7 mouse cellular contexts compared by ENCODE assay signal in genomic region chr12:87471964-87472786, GRCm38 (mm10). TPM values are rescaled to one million over a fixed set of nuclear protein-coding genes. Genes with fewer than 3 reads are reported as not detected.
DNase-seq lines count a peak whose midpoint lies in the region; ATAC-seq and TF ChIP-seq lines count a peak whose summit lies in the region.

Gene Snw1 (minus strand): TSS chr12:87472274.

- peak within 1 kb of the TSS; percentile 97 for H3K9ac ChIP-seq in intestine, postnatal 0 days (ENCODE audit: low read depth, low read length)
- H3K9ac ChIP-seq in midbrain, embryonic 12.5 days (replicated peaks): peak within 1 kb of the TSS; percentile 89

- DNase-seq in adrenal gland, postnatal 10 days: peak; percentile 94
- peak; percentile 95 for DNase-seq in embryonic facial prominence, embryonic 10.5 days (ENCODE audit: low spot score)
- peak; percentile 56 for DNase-seq in gonadal fat pad, adult 2 months (ENCODE audit: low read depth)
- peak; percentile 95 for DNase-seq in left cerebral cortex, postnatal 4 days

- H3K27ac ChIP-seq in embryonic facial prominence, embryonic 10.5 days (replicated peaks): peak within 1 kb of the TSS; percentile 97
- H3K27ac ChIP-seq in intestine, postnatal 0 days (ENCODE audit: low read depth, low read length): peak within 1 kb of the TSS; percentile 88
- H3K27ac ChIP-seq in midbrain, embryonic 12.5 days (replicated peaks): peak within 1 kb of the TSS; percentile 88
- H3K27ac ChIP-seq in small intestine, adult 2 months (ENCODE audit: insufficient read depth, low read depth, low read length): peak within 1 kb of the TSS; percentile 67

- intact Hi-C loops in left cerebral cortex, postnatal 4 days (cut with DNase I): no loop called here

- no peak for TF ChIP-seq CTCF in intestine, postnatal 0 days (IDR thresholded peaks at IDR 0.05; ENCODE audit: low read depth)
- no peak for TF ChIP-seq CTCF in small intestine, adult 2 months (IDR thresholded peaks at IDR 0.05; ENCODE audit: extremely low read depth, insufficient read length, insufficient replicate concordance, low read depth, low read length)

- peak; percentile 80 for TF ChIP-seq POLR2A in small intestine, adult 2 months (IDR thresholded peaks at IDR 0.05; ENCODE audit: low read depth, low read length)

- H3K27me3 ChIP-seq in embryonic facial prominence, embryonic 10.5 days (replicated peaks; ENCODE audit: low read depth, poor library complexity, severe bottlenecking): no peaks in the 10 kb centered on the region
- no peaks in the 10 kb centered on the region for H3K27me3 ChIP-seq in intestine, postnatal 0 days (replicated peaks; ENCODE audit: control insufficient read depth, insufficient read depth, low read length)
- H3K27me3 ChIP-seq in midbrain, embryonic 12.5 days: no peaks in the 10 kb centered on the region; the same call in 1 of the 2 replicates
- no peaks in the 10 kb centered on the region for H3K27me3 ChIP-seq in small intestine, adult 2 months (ENCODE audit: control insufficient read depth, insufficient read depth, low read length)

- no peaks in the 10 kb centered on the region for H3K9me3 ChIP-seq in embryonic facial prominence, embryonic 10.5 days
- no peaks in the 10 kb centered on the region for H3K9me3 ChIP-seq in intestine, postnatal 0 days (ENCODE audit: control insufficient read depth)
- no peaks in the 10 kb centered on the region for H3K9me3 ChIP-seq in midbrain, embryonic 12.5 days

- H3K4me3 ChIP-seq in embryonic facial prominence, embryonic 10.5 days: peak within 1 kb of the TSS; percentile 83
- peak within 1 kb of the TSS; percentile 93 for H3K4me3 ChIP-seq in intestine, postnatal 0 days (ENCODE audit: low read depth, low read length)
- H3K4me3 ChIP-seq in midbrain, embryonic 12.5 days: peak within 1 kb of the TSS; percentile 76
- H3K4me3 ChIP-seq in small intestine, adult 2 months (ENCODE audit: low read depth, low read length): peak within 1 kb of the TSS; percentile 94

- peaks cover 27% of the 10 kb centered on the region for H3K36me3 ChIP-seq in embryonic facial prominence, embryonic 10.5 days (replicated peaks)
- peaks cover 13% of the 10 kb centered on the region for H3K36me3 ChIP-seq in intestine, postnatal 0 days (ENCODE audit: control insufficient read depth, insufficient read depth)
- peaks cover 14% of the 10 kb centered on the region for H3K36me3 ChIP-seq in midbrain, embryonic 12.5 days
- peaks cover 9% of the 10 kb centered on the region for H3K36me3 ChIP-seq in small intestine, adult 2 months (ENCODE audit: control insufficient read depth, insufficient read depth, low read length)

- ATAC-seq in intestine, postnatal 0 days: peak; percentile 94
- peak; percentile 95 for ATAC-seq in midbrain, embryonic 12.5 days (ENCODE audit: low FRiP score, low read depth)

- peaks cover 11% of the 10 kb centered on the region for H3K4me1 ChIP-seq in embryonic facial prominence, embryonic 10.5 days
- H3K4me1 ChIP-seq in intestine, postnatal 0 days (replicated peaks; ENCODE audit: control insufficient read depth, insufficient read depth, low read length): no peaks in the 10 kb centered on the region
- peaks cover 12% of the 10 kb centered on the region for H3K4me1 ChIP-seq in midbrain, embryonic 12.5 days
- H3K4me1 ChIP-seq in small intestine, adult 2 months (ENCODE audit: control insufficient read depth, insufficient read depth, insufficient read length, low read length): peaks cover 8% of the 10 kb centered on the region; the same call in 1 of the 2 replicates

- peak within 1 kb of the TSS; percentile 65 for H3K4me2 ChIP-seq in intestine, postnatal 0 days (replicated peaks; ENCODE audit: low read depth)
- peak within 1 kb of the TSS; percentile 71 for H3K4me2 ChIP-seq in midbrain, embryonic 12.5 days (replicated peaks)

- 3% methylated on average over 45 of the region's 45 CpGs for WGBS in embryonic facial prominence, embryonic 10.5 days
- WGBS in intestine, postnatal 0 days: 3% methylated on average over 45 of the region's 45 CpGs
- WGBS in midbrain, embryonic 12.5 days: 3% methylated on average over 45 of the region's 45 CpGs
- WGBS in small intestine, adult 2 months: 3% methylated on average over 45 of the region's 45 CpGs

RNA-seq across cellular contexts. Expression of gene Snw1, which starts in this region (rescaled TPM):
- total RNA-seq in adrenal gland, postnatal 10 days (2021): 10 to 100 TPM; 58.2 to 61.2 TPM
- 159 and 166 TPM in 2 replicates for polyA plus RNA-seq in embryonic facial prominence, embryonic 10.5 days (2016; fragmentation: Nextera tagmentation; extraction: Ambion mirVana)
- polyA plus RNA-seq in gonadal fat pad, adult 2 months (2012; rRNA removed): 10.7 and 11.3 TPM in 2 replicates
- 66.9 and 70.7 TPM in 2 replicates for polyA plus RNA-seq in intestine, postnatal 0 days (2015; fragmentation: Nextera tagmentation; extraction: Ambion mirVana)
- total RNA-seq in left cerebral cortex, postnatal 4 days (2021): 10 to 100 TPM; 53.1 to 53.3 TPM
- 152 and 155 TPM in 2 replicates for polyA plus RNA-seq in midbrain, embryonic 12.5 days (2016; fragmentation: Nextera tagmentation; extraction: Ambion mirVana)
- polyA plus RNA-seq in small intestine, adult 2 months (2012; rRNA removed): 0.99 and 2.7 TPM in 2 replicates

Comparison
In these comparisons a context has a peak if more than half of its experiments do, and no peak if none do; other contexts are left out.
1. Peak in every context shown above with its lines: DNase-seq, ATAC-seq, H3K4me3 ChIP-seq and H3K27ac ChIP-seq.